Mouse (Mus musculus) testis, adult 2 months (tissue): ENCODE measurements around the gene Kcnip1.

Experiments used
- CTCF ChIP-seq: fragments of 200-500 bp; IDR thresholded peaks from 2 replicates; pipeline ENCODE4 v1.5.1; 2012; ENCODE audit warnings: low read depth, mild to moderate bottlenecking, inconsistent platforms, low read length, moderate library complexity; ENCODE audit not compliant: control insufficient read depth, insufficient read depth, insufficient replicate concordance
- POLR2A ChIP-seq: fragments of 200-500 bp; IDR thresholded peaks from 2 replicates; pipeline ENCODE4 v1.6.1; 2012; ENCODE audit warnings: low read depth, mild to moderate bottlenecking, inconsistent platforms, low read length, moderate library complexity; ENCODE audit not compliant: control insufficient read depth

DNA sequence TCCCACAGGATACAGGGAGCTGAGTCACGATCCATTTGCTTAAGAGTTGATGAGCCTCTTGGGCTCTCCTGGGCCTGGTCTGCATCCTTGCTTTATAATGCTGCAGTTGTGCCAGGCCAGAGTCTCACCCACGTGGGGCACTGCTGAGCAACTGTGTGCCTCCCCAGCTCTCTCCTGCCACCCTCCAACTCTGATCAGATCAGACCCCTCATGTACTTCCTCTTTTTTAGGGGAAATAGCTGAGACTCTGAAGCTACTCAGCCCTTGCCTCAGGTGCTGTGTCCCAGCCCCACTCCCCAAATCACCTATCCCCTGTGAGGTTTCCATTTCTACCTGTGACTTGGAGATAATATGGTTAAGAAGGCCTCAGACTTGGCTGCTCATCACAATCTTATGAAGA is 27.6 kb downstream of the Kcnip1 start:
- TF ChIP-seq CTCF (no peak), POLR2A (no peak)
